Mouse (Mus musculus) olfactory bulb, adult 2 months (tissue): ENCODE measurements around the gene Sectm1a. TPM values are rescaled to one million over a fixed set of nuclear protein-coding genes. Genes with fewer than 3 reads are reported as not detected.

Experiments used
- H3K27ac ChIP-seq: fragments of 200-500 bp; 2 replicates; pipeline ENCODE4 v1.5.1; 2012; ENCODE audit warnings: low read depth, low read length; ENCODE audit not compliant: insufficient read depth
- H3K4me1 ChIP-seq: fragments of 200-500 bp; 2 replicates; pipeline ENCODE4 v1.6.1; 2012; ENCODE audit warnings: low read length; ENCODE audit not compliant: control insufficient read depth, insufficient read depth
- H3K4me3 ChIP-seq: fragments of 200-500 bp; 2 replicates; pipeline ENCODE4 v1.5.1; 2012; ENCODE audit warnings: mild to moderate bottlenecking, low read depth, low read length, moderate library complexity; ENCODE audit not compliant: insufficient read depth
- CTCF ChIP-seq: fragments of 200-500 bp; IDR thresholded peaks from 2 replicates; pipeline ENCODE4 v1.5.1; 2012; ENCODE audit warnings: low read depth, mild to moderate bottlenecking, low read length, moderate library complexity; ENCODE audit not compliant: insufficient read depth
- POLR2A ChIP-seq: fragments of 200-500 bp; IDR thresholded peaks from 2 replicates; pipeline ENCODE4 v1.6.1; 2012; ENCODE audit warnings: mild to moderate bottlenecking, low read depth, low read length, moderate library complexity; ENCODE audit not compliant: insufficient read depth
- WGBS: fragments of 180-500 bp; shearing (Covaris S2); methylation state at CpG from one replicate; pipeline ENCODE4 v1.1.7; 2018; 5-methylcytosine and 5-hydroxymethylcytosine counted together
- polyA plus RNA-seq: library from polyadenylated mRNA; stranded (reverse); fragments of >200 nt; gene quantifications from 2 replicates; pipeline ENCODE4 v1.2.4, GENCODE M21; 2012; ENCODE audit warnings: low replicate concordance; ENCODE audit not compliant: missing spikeins, insufficient read depth, insufficient read length

Sectm1a gene
- polyA plus RNA-seq, result not detected in 2 replicates

DNA sequence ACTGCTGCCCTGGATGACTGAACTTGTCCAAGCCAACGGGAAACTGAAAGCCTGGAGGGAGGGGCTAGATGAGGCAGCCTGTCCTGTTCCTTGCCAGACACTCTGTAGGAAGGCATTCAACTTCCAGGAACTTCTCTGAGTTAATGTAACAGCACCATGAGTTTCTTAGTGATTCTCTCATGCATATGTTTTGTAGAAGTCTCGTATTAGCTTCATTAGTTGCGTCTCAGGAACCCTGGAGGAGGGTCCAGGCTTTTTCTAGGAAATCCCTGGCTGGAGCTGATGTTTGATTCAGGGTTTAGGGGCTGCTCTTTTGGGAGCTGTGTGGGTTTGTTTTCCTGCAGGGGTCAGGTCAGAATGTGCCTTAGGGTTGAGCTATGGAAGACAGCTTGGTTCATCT lies at the start of gene Sectm1a:
Gene Sectm1a, minus strand, starts transcription at position 101 of the 400 bp plus-strand sequence.
- 75% methylated on average over 3 of the region's 3 CpGs for WGBS

DNA sequence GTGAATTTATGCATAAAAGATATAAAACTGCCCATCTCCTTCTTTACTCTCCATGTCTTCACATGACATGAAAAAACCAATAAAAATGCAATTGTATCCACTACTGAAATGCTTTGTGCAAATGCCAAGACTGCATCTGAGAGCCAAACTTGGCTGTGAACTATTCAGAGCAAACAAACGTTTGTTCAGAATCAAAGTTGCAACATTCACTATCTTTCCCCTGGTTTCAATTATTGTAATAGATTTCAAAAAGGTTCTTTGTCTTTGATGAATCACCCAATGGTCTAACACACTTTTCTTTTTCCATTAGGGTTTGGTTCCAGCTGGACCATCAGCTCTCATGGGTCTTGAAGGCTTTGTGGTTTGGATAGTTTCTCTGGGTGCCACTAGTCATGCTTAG lies 48.6 kb upstream of the Sectm1a start:
- Histone ChIP-seq H3K4me3 (no peak overlapping the region), H3K27ac (no peak overlapping the region), H3K4me1 (no peaks in the 10 kb centered on the region)
- TF ChIP-seq CTCF (no peak), POLR2A (no peak)
- 50% methylated on average over 1 of the region's 1 CpGs for WGBS

More for the DNA sequence above, at the start of gene Sectm1a:
- H3K4me3 ChIP-seq, result no peak within 1 kb of the TSS
- H3K27ac ChIP-seq, result no peak within 1 kb of the TSS
- peaks cover 3% of the 10 kb centered on the region; the same call in 1 of the 2 replicates for H3K4me1 ChIP-seq
- TF ChIP-seq POLR2A (no peak), CTCF (no peak)

GRCm38 (mm10) chr11:121127441-121127840 lies 46.4 kb upstream of the Sectm1a start:
- H3K27ac ChIP-seq, result no peak overlapping the region
- TF ChIP-seq POLR2A (no peak), CTCF (no peak)
- no peak overlapping the region for H3K4me3 ChIP-seq
- H3K4me1 ChIP-seq, result no peaks in the 10 kb centered on the region
- WGBS, result 98% methylated on average over 3 of the region's 3 CpGs

GRCm38 (mm10) chr11:121126395-121126794 lies 45.4 kb upstream of the Sectm1a start:
- H3K27ac ChIP-seq, result no peak overlapping the region
- 78% methylated on average over 1 of the region's 1 CpGs for WGBS
- H3K4me3 ChIP-seq, result no peak overlapping the region
- TF ChIP-seq POLR2A (no peak), CTCF (no peak)
- H3K4me1 ChIP-seq, result no peaks in the 10 kb centered on the region

- no peak overlapping the region for H3K4me3 ChIP-seq
- no peaks in the 10 kb centered on the region for H3K4me1 ChIP-seq
- WGBS, result 85% methylated on average over 3 of the region's 3 CpGs
- TF ChIP-seq POLR2A, result no peak
- no peak for TF ChIP-seq CTCF
- H3K27ac ChIP-seq, result no peak overlapping the region
Observed at GRCm38 (mm10) chr11:121125522-121126172, 44.6 kb upstream of the Sectm1a start.

DNA sequence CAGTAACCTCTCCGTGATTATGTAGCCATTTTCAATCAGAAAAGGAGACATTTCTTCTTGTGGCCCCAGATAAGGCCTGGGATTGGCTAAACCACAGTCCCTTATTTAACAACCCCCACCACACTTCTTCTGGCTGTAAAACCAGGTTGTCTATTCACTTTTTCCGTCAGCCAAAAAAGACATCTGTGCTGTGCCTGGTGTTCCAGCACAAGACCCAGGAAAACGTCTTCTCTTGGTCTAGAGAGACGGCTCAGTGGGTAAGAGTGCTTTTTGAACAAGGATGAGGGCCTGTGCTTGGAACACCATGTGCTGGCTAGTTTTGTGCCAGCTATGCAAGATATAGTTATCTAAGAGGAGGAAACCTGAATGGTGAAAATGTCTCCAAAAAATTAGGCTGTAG lies 42.4 kb upstream of the Sectm1a start:
- TF ChIP-seq POLR2A, result no peak
- no peak for TF ChIP-seq CTCF
- Histone ChIP-seq H3K27ac (no peak overlapping the region), H3K4me3 (no peak overlapping the region), H3K4me1 (no peaks in the 10 kb centered on the region)
- WGBS, result 90% methylated on average over 4 of the region's 4 CpGs

GRCm38 (mm10) chr11:121122024-121122670 lies 41.1 kb upstream of the Sectm1a start:
- Histone ChIP-seq H3K4me3 (no peak overlapping the region), H3K27ac (no peak overlapping the region), H3K4me1 (no peaks in the 10 kb centered on the region)
- TF ChIP-seq POLR2A (no peak), CTCF (no peak)
- 91% methylated on average over 2 of the region's 2 CpGs for WGBS

DNA sequence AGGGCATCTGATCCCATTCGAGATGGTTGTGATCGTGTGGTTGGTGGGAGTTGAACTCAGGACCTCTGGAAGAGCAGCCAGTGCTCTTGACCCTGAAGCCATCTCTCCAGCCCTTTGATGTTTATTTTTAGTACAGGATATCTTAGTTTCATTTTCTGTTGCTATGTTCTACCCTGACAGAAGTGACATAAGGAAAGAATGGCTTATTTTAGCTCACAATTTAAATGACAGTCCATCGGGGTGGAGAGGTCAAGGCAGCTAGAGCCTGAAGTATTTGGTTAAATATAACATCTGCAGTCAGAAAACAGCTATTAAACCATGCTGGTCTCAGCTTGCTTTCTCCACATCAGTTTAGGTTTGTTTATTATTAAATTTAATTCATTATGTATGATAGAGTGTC lies 40.1 kb upstream of the Sectm1a start:
- WGBS, result 82% methylated on average over 3 of the region's 3 CpGs

GRCm38 (mm10) chr11:121118577-121118976 lies 37.6 kb upstream of the Sectm1a start, which contains the start of gene Tex19.2:
Tex19.2 (minus strand) TSS chr11:121118677.
- H3K4me1 ChIP-seq, result no peaks in the 10 kb centered on the region
- 46% methylated on average over 3 of the region's 3 CpGs for WGBS
- no peak for TF ChIP-seq POLR2A
- TF ChIP-seq CTCF, result no peak
- no peak within 1 kb of the TSS for H3K27ac ChIP-seq
- no peak within 1 kb of the TSS for H3K4me3 ChIP-seq

More for the DNA sequence above, 40.1 kb upstream of the Sectm1a start:
- Histone ChIP-seq H3K4me3 (no peak overlapping the region), H3K27ac (no peak overlapping the region), H3K4me1 (no peaks in the 10 kb centered on the region)
- no peak for TF ChIP-seq POLR2A
- TF ChIP-seq CTCF, result no peak

DNA sequence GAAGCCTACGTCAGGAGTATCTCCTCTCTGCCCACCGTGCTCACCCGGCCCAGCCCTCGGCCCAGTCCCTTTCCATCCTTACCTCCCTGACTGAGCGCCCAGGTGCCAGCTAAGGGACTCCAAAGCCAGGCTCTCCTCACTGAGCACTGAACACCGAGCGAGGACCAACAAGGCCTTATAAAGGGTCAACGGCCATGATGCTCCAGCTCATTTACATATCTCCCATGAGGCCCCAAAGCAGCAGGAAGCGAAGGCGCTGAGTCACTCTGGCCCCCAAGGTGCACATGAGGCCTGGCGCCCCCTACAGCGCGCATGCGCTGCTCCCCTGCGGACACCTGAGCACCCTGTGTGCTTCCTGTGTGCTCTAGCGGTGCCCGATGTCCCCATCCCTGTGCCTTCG lies 37.1 kb upstream of the Sectm1a start:
- Histone ChIP-seq H3K27ac (no peak overlapping the region), H3K4me1 (no peaks in the 10 kb centered on the region), H3K4me3 (no peak overlapping the region)
- TF ChIP-seq POLR2A (no peak), CTCF (no peak)
- WGBS, result 93% methylated on average over 18 of the region's 18 CpGs
